Mouse (Mus musculus) thymus, postnatal 10 days (tissue): ENCODE data around the gene Man1c1.
A peak's percentile ranks its signal among the peaks of the same experiment; 100 is the strongest.

Experiments
- DNase-seq, 2 experiments: peaks; one replicate each; pipeline ENCODE4 v3.0.0; 2021; ENCODE audit warnings: low spot score in 2 of 2

The Man1c1 gene

GRCm38 (mm10) chr4:134724974-134725373 is 20.9 kb upstream of the Man1c1 start:
- DNase-seq: no peak

- no peak for DNase-seq
Observed at GRCm38 (mm10) chr4:134723251-134723650, 19.2 kb upstream of the Man1c1 start.

- DNase-seq: no peak
Observed at GRCm38 (mm10) chr4:134721076-134721475, 17.0 kb upstream of the Man1c1 start.

- DNase-seq: no peak
Observed at GRCm38 (mm10) chr4:134720371-134720770, 16.3 kb upstream of the Man1c1 start.

GRCm38 (mm10) chr4:134719489-134719888 is 15.4 kb upstream of the Man1c1 start:
- DNase-seq: no peak

GRCm38 (mm10) chr4:134713937-134714336 is 9.8 kb upstream of the Man1c1 start:
- peak; percentile 55 to 88 for DNase-seq

- DNase-seq: no peak
Observed at GRCm38 (mm10) chr4:134705311-134705710, 1.2 kb upstream of the Man1c1 start.

- no peak for DNase-seq
Observed at GRCm38 (mm10) chr4:134704590-134704989, 500 bp upstream of the Man1c1 start.

- peak; percentile 9 to 34 for DNase-seq
Observed at GRCm38 (mm10) chr4:134702981-134703834, 882 bp downstream of the Man1c1 start.

GRCm38 (mm10) chr4:134701934-134702333 is 2.2 kb downstream of the Man1c1 start:
- DNase-seq: peak; percentile 40 to 74

- no peak for DNase-seq
Observed at GRCm38 (mm10) chr4:134700911-134701310, 3.2 kb downstream of the Man1c1 start.

- DNase-seq: no peak
Observed at GRCm38 (mm10) chr4:134693202-134693940, 10.7 kb downstream of the Man1c1 start.

- no peak for DNase-seq
Observed at GRCm38 (mm10) chr4:134692388-134692787, 11.7 kb downstream of the Man1c1 start.

- no peak for DNase-seq
Observed at GRCm38 (mm10) chr4:134686022-134686661, 17.9 kb downstream of the Man1c1 start.

- DNase-seq: no peak
Observed at GRCm38 (mm10) chr4:134684637-134685338, 19.3 kb downstream of the Man1c1 start.

GRCm38 (mm10) chr4:134683892-134684291 is 20.2 kb downstream of the Man1c1 start:
- no peak for DNase-seq

- no peak for DNase-seq
Observed at GRCm38 (mm10) chr4:134683008-134683407, 21.1 kb downstream of the Man1c1 start.

- no peak for DNase-seq
Observed at GRCm38 (mm10) chr4:134682423-134682822, 21.7 kb downstream of the Man1c1 start.

- no peak for DNase-seq
Observed at GRCm38 (mm10) chr4:134681819-134682218, 22.3 kb downstream of the Man1c1 start.

- no peak for DNase-seq
Observed at GRCm38 (mm10) chr4:134677556-134678508, 26.3 kb downstream of the Man1c1 start.

GRCm38 (mm10) chr4:134675800-134676199 is 28.3 kb downstream of the Man1c1 start:
- no peak for DNase-seq
